Mouse (Mus musculus) heart, embryonic 11.5 days (tissue): ENCODE measurements around the gene 2810004N23Rik. TPM values are rescaled to one million over a fixed set of nuclear protein-coding genes. Genes with fewer than 3 reads are reported as not detected.

Experiments
- ATAC-seq: fragments of 200-750 bp; cut with Nextera tagmentation; replicated peaks from 2 replicates; pipeline ENCODE4 v1.8.0; 2017; ENCODE audit warnings: moderate library complexity; ENCODE audit not compliant: insufficient number of reproducible peaks, low FRiP score, low TSS enrichment
- H3K27ac ChIP-seq: fragments of 300-500 bp; sonication (generic); 2 replicates; pipeline ENCODE4 v1.5.1; 2014; ENCODE audit warnings: mild to moderate bottlenecking, low read depth, low read length
- H3K27me3 ChIP-seq: fragments of 300-500 bp; sonication (generic); 2 replicates; pipeline ENCODE4 v1.6.1; 2014; ENCODE audit warnings: mild to moderate bottlenecking, low read length, mixed read lengths; ENCODE audit not compliant: control insufficient read depth, insufficient read depth
- H3K36me3 ChIP-seq: fragments of 300-500 bp; sonication (generic); 2 replicates; pipeline ENCODE4 v1.6.1; 2014; ENCODE audit warnings: mild to moderate bottlenecking, low read length, moderate library complexity, mixed read lengths; ENCODE audit not compliant: control insufficient read depth, insufficient read depth
- H3K4me1 ChIP-seq: fragments of 300-500 bp; sonication (generic); 2 replicates; pipeline ENCODE4 v1.6.1; 2014; ENCODE audit warnings: low read length; ENCODE audit not compliant: control insufficient read depth, insufficient read depth
- H3K4me2 ChIP-seq: fragments of 300-500 bp; sonication (generic); 2 replicates; pipeline ENCODE4 v1.6.1; 2014; ENCODE audit warnings: mild to moderate bottlenecking, moderate library complexity
- H3K4me3 ChIP-seq: fragments of 300-500 bp; sonication (generic); 2 replicates; pipeline ENCODE4 v1.5.1; 2014; ENCODE audit warnings: low read depth, low read length
- H3K9ac ChIP-seq: fragments of 300-500 bp; sonication (generic); 2 replicates; pipeline ENCODE4 v1.6.1; 2014; ENCODE audit warnings: mild to moderate bottlenecking, low read depth, low read length, moderate library complexity
- H3K9me3 ChIP-seq: fragments of 300-500 bp; sonication (generic); replicated peaks from 2 replicates; pipeline ENCODE4 v1.6.1; 2016; ENCODE audit warnings: low read length; ENCODE audit not compliant: control insufficient read depth
- WGBS: fragments of 180-500 bp; shearing (Covaris S2); extraction: QIAGEN DNeasy Blood & Tissue Kit; methylation state at CpG from one replicate; pipeline ENCODE4 v1.1.7; 2014; ENCODE audit not compliant: insufficient replicate concordance; 5-methylcytosine and 5-hydroxymethylcytosine counted together
- polyA plus RNA-seq: library from polyadenylated mRNA; unstranded; fragments of >200 nt; fragmentation: Nextera tagmentation; extraction: Ambion mirVana; gene quantifications from 2 replicates; pipeline ENCODE4 v1.2.1, GENCODE M21; 2014

The 2810004N23Rik gene
- polyA plus RNA-seq, 1 experiment from 2014 or later: 47.9 TPM

DNA sequence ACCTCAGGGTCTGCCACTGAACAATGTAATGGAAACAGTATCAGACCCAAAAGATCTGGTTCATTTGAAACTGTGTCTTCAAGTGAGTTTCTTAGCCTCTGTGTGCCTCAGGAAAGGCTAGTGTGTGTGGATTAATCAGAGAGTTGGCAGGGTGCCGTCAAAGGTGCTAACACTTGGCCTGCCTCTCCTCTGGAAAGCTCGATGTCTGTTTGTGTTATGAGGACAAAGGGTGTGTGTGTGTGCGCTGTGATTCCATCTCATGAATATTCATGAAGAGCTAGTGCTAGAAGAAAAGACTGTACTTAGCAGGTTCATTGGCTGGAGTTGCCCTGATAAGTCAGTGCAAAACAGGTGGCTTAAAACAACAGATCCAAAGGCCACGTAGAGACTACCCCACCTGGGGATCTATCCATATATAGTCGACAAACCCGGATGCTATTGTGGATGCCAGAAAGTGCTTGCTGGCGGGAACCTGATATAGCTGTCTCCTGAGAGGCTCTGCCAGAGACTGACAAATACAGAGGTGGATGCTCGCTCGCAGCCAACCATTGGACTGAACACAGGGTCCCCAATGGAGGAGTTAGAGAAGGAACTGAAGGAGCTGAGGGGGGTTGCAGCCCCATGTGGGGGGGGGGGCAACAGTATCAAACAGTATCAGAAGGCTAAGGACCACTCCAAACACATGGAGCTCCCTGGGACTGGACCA is 52.1 kb downstream of the 2810004N23Rik start:
- no peaks in the 10 kb centered on the region for H3K9me3 ChIP-seq
- no peak overlapping the region for H3K4me3 ChIP-seq
- H3K27ac ChIP-seq: no peak overlapping the region
- no peaks in the 10 kb centered on the region for H3K4me1 ChIP-seq
- H3K27me3 ChIP-seq: no peaks in the 10 kb centered on the region
- no peaks in the 10 kb centered on the region for H3K36me3 ChIP-seq
- no peak overlapping the region for H3K9ac ChIP-seq
- no peak overlapping the region for H3K4me2 ChIP-seq
- WGBS: 42% methylated on average over 9 of the region's 9 CpGs
- ATAC-seq: no peak

DNA sequence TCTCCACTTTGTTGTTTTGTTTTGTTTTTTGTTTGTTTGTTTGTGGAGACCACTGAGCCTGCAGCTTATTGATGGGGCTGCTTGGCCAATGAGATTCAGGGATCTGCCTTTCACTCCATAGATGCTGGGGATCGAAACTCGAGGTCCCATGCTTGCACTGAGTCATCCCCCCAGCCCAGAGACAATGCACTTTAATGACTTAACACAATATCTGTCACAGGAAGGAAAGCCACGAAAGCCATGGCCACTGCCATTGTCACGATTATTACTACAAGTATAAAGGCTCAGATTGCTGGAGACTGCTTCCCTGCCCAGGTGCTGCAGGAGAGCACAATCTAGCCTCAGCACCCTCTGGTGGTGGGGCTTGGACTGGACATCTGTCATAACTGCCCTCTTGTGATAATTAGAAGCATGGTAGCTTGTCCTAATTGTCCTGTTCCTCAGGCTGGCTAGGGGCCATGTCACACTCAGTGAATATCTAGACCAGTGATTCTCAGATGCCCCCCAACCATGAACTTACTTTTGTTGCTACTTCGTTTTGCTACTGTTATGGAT is 52.8 kb downstream of the 2810004N23Rik start:
- 59% methylated on average over 5 of the region's 5 CpGs for WGBS

DNA sequence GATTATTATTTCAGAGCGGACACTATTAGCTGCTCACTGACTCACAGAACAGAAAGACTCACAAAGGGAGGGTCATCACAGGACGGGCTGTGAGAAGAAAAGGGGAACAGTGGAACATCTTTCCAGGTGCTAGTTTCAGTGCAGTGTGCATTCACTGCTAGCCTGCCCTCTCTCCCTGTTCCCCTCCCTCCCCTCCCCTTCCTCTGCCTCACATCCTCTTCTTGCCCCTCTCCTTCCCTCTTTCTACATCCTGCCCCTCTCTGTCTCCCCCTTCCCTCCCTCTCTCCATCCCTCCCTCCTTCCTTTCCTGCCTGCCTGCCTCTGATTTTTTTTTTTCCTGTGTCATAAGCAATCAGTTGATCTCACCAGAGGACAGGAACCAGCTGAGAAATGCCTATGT is 53.5 kb downstream of the 2810004N23Rik start:
- no peak overlapping the region for H3K4me3 ChIP-seq
- no peaks in the 10 kb centered on the region for H3K4me1 ChIP-seq
- no peaks in the 10 kb centered on the region for H3K36me3 ChIP-seq
- H3K27me3 ChIP-seq: no peaks in the 10 kb centered on the region
- 58% methylated on average over 2 of the region's 2 CpGs for WGBS
- H3K9ac ChIP-seq: no peak overlapping the region
- ATAC-seq: no peak
- H3K4me2 ChIP-seq: no peak overlapping the region
- no peaks in the 10 kb centered on the region for H3K9me3 ChIP-seq
- no peak overlapping the region for H3K27ac ChIP-seq

More for the DNA sequence above, 52.8 kb downstream of the 2810004N23Rik start:
- Histone ChIP-seq H3K4me3 (no peak overlapping the region), H3K9me3 (no peaks in the 10 kb centered on the region), H3K36me3 (no peaks in the 10 kb centered on the region), H3K4me1 (no peaks in the 10 kb centered on the region), H3K9ac (no peak overlapping the region), H3K27me3 (no peaks in the 10 kb centered on the region), H3K27ac (no peak overlapping the region), H3K4me2 (no peak overlapping the region)
- no peak for ATAC-seq

DNA sequence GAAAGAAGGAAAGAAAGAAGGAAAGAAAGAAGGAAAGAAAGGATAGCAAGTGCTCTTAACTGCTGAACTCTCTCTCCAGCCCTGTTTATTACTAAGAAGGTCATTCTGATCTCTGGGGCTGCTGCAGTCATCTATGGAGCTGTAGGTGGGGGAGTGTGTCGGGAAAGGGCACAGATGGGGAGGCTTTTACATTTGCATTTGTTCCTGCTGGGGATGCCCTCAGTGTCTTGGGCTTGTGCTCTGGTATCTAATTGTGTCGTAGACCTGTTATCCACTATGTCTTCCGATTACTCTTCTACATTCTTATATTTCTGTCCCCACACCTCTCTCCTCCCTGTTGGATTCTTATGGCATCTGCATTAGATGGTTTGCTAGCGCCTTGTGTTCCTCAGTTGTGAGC is 56.9 kb downstream of the 2810004N23Rik start:
- ATAC-seq: no peak
- Histone ChIP-seq H3K27me3 (peaks cover 3% of the 10 kb centered on the region), H3K9me3 (no peaks in the 10 kb centered on the region), H3K36me3 (no peaks in the 10 kb centered on the region), H3K27ac (no peak overlapping the region), H3K4me3 (no peak overlapping the region), H3K4me1 (no peaks in the 10 kb centered on the region), H3K9ac (no peak overlapping the region), H3K4me2 (no peak overlapping the region)
- 80% methylated on average over 4 of the region's 4 CpGs for WGBS

DNA sequence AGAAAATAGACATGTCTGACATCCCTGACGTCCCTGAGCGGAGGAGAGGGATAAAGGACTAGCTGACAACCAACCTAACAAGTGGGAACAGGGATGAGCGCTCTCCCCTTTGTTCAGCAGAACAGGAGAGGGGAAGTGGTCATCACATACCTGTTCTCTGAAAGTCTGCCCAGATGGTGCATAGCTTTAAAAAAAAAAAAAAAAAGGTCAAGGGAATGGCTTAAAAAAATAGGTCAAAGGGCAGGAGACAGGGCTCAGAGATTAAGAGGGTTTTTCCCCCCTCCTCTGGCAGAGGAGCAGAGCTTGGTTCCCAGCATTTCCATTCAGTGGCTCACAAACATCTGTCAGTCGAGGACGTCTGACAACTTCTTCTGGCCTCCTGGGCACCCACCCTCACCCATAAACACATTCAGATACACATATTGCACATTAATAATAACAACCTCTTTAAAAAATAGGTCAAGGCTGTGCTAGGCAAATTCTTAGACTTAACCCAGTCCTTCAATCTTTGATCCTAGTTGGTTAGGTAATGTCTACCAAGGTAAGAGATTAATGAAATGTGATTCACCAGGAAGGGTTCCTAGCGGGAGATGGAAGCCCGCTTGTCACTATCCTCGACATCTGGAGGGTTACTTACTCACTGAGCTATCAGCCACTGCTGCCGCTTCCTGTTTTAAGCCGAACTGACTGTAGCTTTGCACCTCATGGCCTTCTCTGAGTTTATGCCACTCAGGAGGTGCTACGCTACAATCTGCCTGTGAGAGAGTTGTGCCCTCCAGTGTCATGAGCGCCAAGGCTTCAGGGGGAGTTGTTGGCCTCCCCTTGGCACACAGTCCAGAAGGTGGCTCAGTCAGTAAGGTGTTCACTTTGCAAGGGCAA is 58.9 kb downstream of the 2810004N23Rik start:
- H3K4me3 ChIP-seq: no peak overlapping the region
- H3K9ac ChIP-seq: no peak overlapping the region
- no peak overlapping the region for H3K4me2 ChIP-seq
- no peaks in the 10 kb centered on the region for H3K9me3 ChIP-seq
- 46% methylated on average over 12 of the region's 12 CpGs for WGBS
- H3K27ac ChIP-seq: no peak overlapping the region
- no peaks in the 10 kb centered on the region for H3K36me3 ChIP-seq
- peaks cover 3% of the 10 kb centered on the region for H3K27me3 ChIP-seq
- no peaks in the 10 kb centered on the region for H3K4me1 ChIP-seq
- ATAC-seq: no peak

DNA sequence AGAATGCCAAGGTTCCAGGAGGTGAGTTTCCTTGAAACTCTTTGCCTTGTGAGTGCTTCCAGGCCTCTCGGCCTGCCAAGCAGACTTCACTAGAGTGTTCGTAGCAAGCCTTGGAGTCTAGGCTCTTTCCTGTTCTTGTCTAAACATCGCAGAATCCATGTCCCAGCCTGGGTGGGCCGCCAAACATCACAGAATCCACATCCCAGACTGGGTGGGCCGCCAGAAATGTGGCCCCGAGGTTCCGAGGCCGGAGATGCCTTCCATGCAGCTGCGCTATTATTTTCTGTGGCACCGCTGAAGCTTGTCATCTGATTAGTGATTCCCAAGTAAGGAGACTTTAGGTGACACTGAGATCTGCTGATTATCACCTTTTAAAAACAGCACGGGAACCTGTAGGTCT is 62.4 kb downstream of the 2810004N23Rik start:
- Histone ChIP-seq H3K27ac (no peak overlapping the region), H3K4me3 (no peak overlapping the region), H3K27me3 (peaks cover 19% of the 10 kb centered on the region), H3K9ac (no peak overlapping the region), H3K4me1 (no peaks in the 10 kb centered on the region), H3K36me3 (no peaks in the 10 kb centered on the region), H3K9me3 (no peaks in the 10 kb centered on the region), H3K4me2 (no peak overlapping the region)
- WGBS: 23% methylated on average over 11 of the region's 11 CpGs
- no peak for ATAC-seq

DNA sequence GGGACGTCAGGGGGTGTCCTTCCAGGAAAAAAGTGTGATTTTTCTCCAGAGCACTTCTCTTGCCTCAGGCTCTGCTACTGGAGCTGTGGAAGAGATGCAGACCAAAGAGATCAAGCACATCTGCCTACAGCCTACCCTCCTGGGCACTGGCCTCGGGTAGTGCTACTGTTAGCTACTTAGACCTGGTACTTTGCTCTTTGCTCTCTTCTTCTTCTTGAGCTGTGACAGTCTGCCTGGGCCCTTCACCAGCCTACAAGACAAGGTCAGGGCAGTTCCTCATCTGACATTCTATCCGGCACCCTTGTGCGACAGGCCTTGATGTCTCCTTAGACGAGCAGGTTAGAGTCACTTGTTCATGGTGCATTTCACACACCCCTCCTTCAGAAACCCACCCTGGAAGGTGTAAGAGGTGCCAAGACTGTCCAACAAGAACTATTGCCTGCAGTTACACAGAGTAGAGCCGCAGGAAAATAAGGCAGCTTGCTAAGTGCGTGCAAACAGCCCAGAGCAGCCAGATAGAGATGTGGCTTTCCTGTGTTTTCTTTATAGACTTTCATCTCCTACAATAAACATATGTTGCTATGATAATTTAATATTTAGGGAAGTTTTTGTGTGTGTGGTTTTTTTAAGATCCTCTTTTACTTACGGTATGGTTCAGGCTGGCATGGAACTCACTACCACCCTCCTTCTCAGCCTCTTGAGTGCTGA is 67.0 kb downstream of the 2810004N23Rik start:
- Histone ChIP-seq H3K4me2 (no peak overlapping the region), H3K27me3 (peaks cover 47% of the 10 kb centered on the region), H3K9ac (no peak overlapping the region), H3K27ac (no peak overlapping the region), H3K4me1 (peaks cover 17% of the 10 kb centered on the region), H3K9me3 (no peaks in the 10 kb centered on the region), H3K36me3 (no peaks in the 10 kb centered on the region), H3K4me3 (no peak overlapping the region)
- 65% methylated on average over 8 of the region's 8 CpGs for WGBS
- no peak for ATAC-seq

DNA sequence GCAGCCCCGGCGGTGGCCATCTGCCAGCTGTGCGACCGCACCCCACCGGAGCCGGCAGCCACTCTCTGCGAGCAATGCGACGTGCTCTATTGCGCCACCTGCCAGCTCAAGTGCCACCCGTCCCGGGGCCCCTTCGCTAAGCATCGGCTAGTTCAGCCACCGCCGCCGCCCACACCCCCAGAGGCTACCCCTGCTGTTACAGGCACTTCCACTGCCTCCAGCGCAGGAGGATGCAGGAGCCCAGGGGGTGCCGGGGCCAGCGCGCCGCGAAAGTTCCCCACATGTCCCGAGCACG is 68.5 kb downstream of the 2810004N23Rik start:
- Histone ChIP-seq H3K4me2 (peak overlapping the region; percentile 99), H3K27me3 (peaks cover 52% of the 10 kb centered on the region), H3K27ac (no peak overlapping the region), H3K9me3 (no peaks in the 10 kb centered on the region), H3K4me3 (peak overlapping the region; percentile 66), H3K9ac (no peak overlapping the region), H3K36me3 (no peaks in the 10 kb centered on the region), H3K4me1 (peaks cover 17% of the 10 kb centered on the region)
- ATAC-seq: no peak
- under 1% methylated on average over 25 of the region's 25 CpGs for WGBS
